Mouse (Mus musculus): ENCODE measurements around the gene Lsmem1. TPM values are rescaled to one million over a fixed set of nuclear protein-coding genes. Genes with fewer than 3 reads are reported as not detected.
"Not testable (repeated sequence)": the region's sequence is repeated elsewhere in the genome, so short reads cannot be mapped to it uniquely, and the experiment has no call there.

Lsmem1 gene
- total RNA-seq, 2 experiments from 2014 or later = 36.3 to 50.2 TPM

GRCm38 (mm10) chr12:40217776-40218175 is 18.5 kb upstream of the Lsmem1 start:
- intact Hi-C loops (cut with DNase I; ENCODE audit: low total_unique reads) = no loop called here
- DNase-seq = no peak

- intact Hi-C loops (cut with DNase I; ENCODE audit: low total_unique reads) = no loop called here
These were observed 15.9 kb upstream of the Lsmem1 start for GRCm38 (mm10) chr12:40214888-40215876.

GRCm38 (mm10) chr12:40209049-40209448 is 9.8 kb upstream of the Lsmem1 start:
- no peak for DNase-seq
- intact Hi-C loops (cut with DNase I; ENCODE audit: low total_unique reads) = no loop called here

More at GRCm38 (mm10) chr12:40214888-40215876, 15.9 kb upstream of the Lsmem1 start:
- DNase-seq = no peak

- intact Hi-C loops (cut with DNase I; ENCODE audit: low total_unique reads) = no loop called here
- DNase-seq = no peak
These were observed 8.6 kb upstream of the Lsmem1 start for GRCm38 (mm10) chr12:40207909-40208308.

- no peak for DNase-seq
- intact Hi-C loops (cut with DNase I; ENCODE audit: low total_unique reads) = no loop called here
These were observed 3.1 kb upstream of the Lsmem1 start for GRCm38 (mm10) chr12:40202161-40203035.

- DNase-seq = no peak
- intact Hi-C loops (cut with DNase I; ENCODE audit: low total_unique reads) = loop anchor here (2.0 kb wide), 1 partner anchor 24 kb away; no protein-coding TSS in a partner anchor
These were observed 1.4 kb upstream of the Lsmem1 start for GRCm38 (mm10) chr12:40200484-40201235.

- DNase-seq = peak; percentile 54
- intact Hi-C loops (cut with DNase I; ENCODE audit: low total_unique reads) = loop anchor here (2.0 kb wide), 1 partner anchor 23 kb away; no protein-coding TSS in a partner anchor
These were observed 609 bp upstream of the Lsmem1 start for GRCm38 (mm10) chr12:40199795-40200402.

GRCm38 (mm10) chr12:40198427-40198826 is 863 bp downstream of the Lsmem1 start:
- intact Hi-C loops (cut with DNase I; ENCODE audit: low total_unique reads) = no loop called here
- peak; percentile 23 for DNase-seq

- DNase-seq = no peak
- intact Hi-C loops (cut with DNase I; ENCODE audit: low total_unique reads) = no loop called here
These were observed 1.3 kb downstream of the Lsmem1 start for GRCm38 (mm10) chr12:40198019-40198418.

- DNase-seq = no peak
- intact Hi-C loops (cut with DNase I; ENCODE audit: low total_unique reads) = no loop called here
These were observed 1.8 kb downstream of the Lsmem1 start for GRCm38 (mm10) chr12:40197511-40197910.

- intact Hi-C loops (cut with DNase I; ENCODE audit: low total_unique reads) = no loop called here
- no peak for DNase-seq
These were observed 13.8 kb downstream of the Lsmem1 start for GRCm38 (mm10) chr12:40185474-40185873.

- intact Hi-C loops (cut with DNase I; ENCODE audit: low total_unique reads) = loop anchor here (2.0 kb wide), 1 partner anchor 24 kb away; no protein-coding TSS in a partner anchor
- peak; percentile 27 for DNase-seq
These were observed 22.2 kb downstream of the Lsmem1 start for GRCm38 (mm10) chr12:40177089-40177488.

- no peak for DNase-seq
These were observed 23.1 kb downstream of the Lsmem1 start for GRCm38 (mm10) chr12:40176158-40176557.

GRCm38 (mm10) chr12:40175171-40175570 is 24.1 kb downstream of the Lsmem1 start:
- DNase-seq; intact Hi-C loops (cut with DNase I; ENCODE audit: low total_unique reads): not testable (repeated sequence)

More at GRCm38 (mm10) chr12:40176158-40176557, 23.1 kb downstream of the Lsmem1 start:
- intact Hi-C loops (cut with DNase I; ENCODE audit: low total_unique reads) = loop anchor here (2.0 kb wide), 1 partner anchor 25 kb away; no protein-coding TSS in a partner anchor

GRCm38 (mm10) chr12:40171637-40172036 is 27.7 kb downstream of the Lsmem1 start:
- DNase-seq = no peak
- intact Hi-C loops (cut with DNase I; ENCODE audit: low total_unique reads) = no loop called here

- DNase-seq = no peak
- intact Hi-C loops (cut with DNase I; ENCODE audit: low total_unique reads) = loop anchor here (5.0 kb wide), 1 partner anchor 87 kb away; no protein-coding TSS in a partner anchor
These were observed 29.6 kb downstream of the Lsmem1 start for GRCm38 (mm10) chr12:40169675-40170074.

- intact Hi-C loops (cut with DNase I; ENCODE audit: low total_unique reads) = loop anchor here (5.0 kb wide), 2 partner anchors 82 to 652 kb away; no protein-coding TSS in a partner anchor
- DNase-seq = no peak
These were observed 34.7 kb downstream of the Lsmem1 start for GRCm38 (mm10) chr12:40164621-40165020.

- no peak for DNase-seq
- intact Hi-C loops (cut with DNase I; ENCODE audit: low total_unique reads) = loop anchor here (5.0 kb wide), 1 partner anchor 648 kb away; no protein-coding TSS in a partner anchor
These were observed 38.5 kb downstream of the Lsmem1 start for GRCm38 (mm10) chr12:40160777-40161176.
